Mouse (Mus musculus) MEL (cell line): ENCODE measurements around the gene Elmod1.

Experiments
- CHD1 ChIP-seq: IDR thresholded peaks from 2 replicates; pipeline ENCODE4 v1.6.1; 2012; ENCODE audit warnings: low read depth, mild to moderate bottlenecking, inconsistent platforms, low read length, improper control_type of control experiment
- CTCF ChIP-seq, 3 experiments: IDR thresholded peaks in 2 of 3; conservative IDR thresholded peaks in 1 of 3; 2 replicates each; pipeline ENCODE4 v1.5.1; 2011 to 2012; ENCODE audit warnings: low read length in 3 of 3, low read depth in 2 of 3, mild to moderate bottlenecking in 2 of 3, improper control_type of control experiment in 1 of 3, inconsistent platforms in 1 of 3, mixed read lengths in 1 of 3, moderate library complexity in 1 of 3; ENCODE audit not compliant: control insufficient read depth in 1 of 3, insufficient read depth in 1 of 3, poor library complexity in 1 of 3, severe bottlenecking in 1 of 3
- ELF1 ChIP-seq: IDR thresholded peaks from 2 replicates; pipeline ENCODE4 v1.6.1; 2014; ENCODE audit warnings: low read depth, mild to moderate bottlenecking, inconsistent platforms, low read length, improper control_type of control experiment, moderate library complexity
- GATA1 ChIP-seq: IDR thresholded peaks from 2 replicates; pipeline ENCODE4 v1.6.1; 2011; ENCODE audit warnings: low read depth, low read length, improper control_type of control experiment
- NRF1 ChIP-seq: IDR thresholded peaks from 2 replicates; pipeline ENCODE4 v1.6.1; 2014; ENCODE audit warnings: low read depth, mild to moderate bottlenecking, inconsistent platforms, low read length, improper control_type of control experiment, moderate library complexity; ENCODE audit not compliant: poor library complexity, insufficient read depth, severe bottlenecking
- POLR2AphosphoS2 ChIP-seq: IDR thresholded peaks from 2 replicates; pipeline ENCODE4 v1.6.1; 2011; ENCODE audit warnings: low read length, improper control_type of control experiment
- ZMIZ1 ChIP-seq: IDR thresholded peaks from 2 replicates; pipeline ENCODE4 v1.6.1; 2012; ENCODE audit warnings: low read depth, mild to moderate bottlenecking, inconsistent platforms, low read length, improper control_type of control experiment, moderate library complexity
- ZNF384 ChIP-seq: IDR thresholded peaks from 2 replicates; pipeline ENCODE4 v1.6.1; 2012; ENCODE audit warnings: low read depth, mild to moderate bottlenecking, inconsistent platforms, low read length, improper control_type of control experiment

DNA sequence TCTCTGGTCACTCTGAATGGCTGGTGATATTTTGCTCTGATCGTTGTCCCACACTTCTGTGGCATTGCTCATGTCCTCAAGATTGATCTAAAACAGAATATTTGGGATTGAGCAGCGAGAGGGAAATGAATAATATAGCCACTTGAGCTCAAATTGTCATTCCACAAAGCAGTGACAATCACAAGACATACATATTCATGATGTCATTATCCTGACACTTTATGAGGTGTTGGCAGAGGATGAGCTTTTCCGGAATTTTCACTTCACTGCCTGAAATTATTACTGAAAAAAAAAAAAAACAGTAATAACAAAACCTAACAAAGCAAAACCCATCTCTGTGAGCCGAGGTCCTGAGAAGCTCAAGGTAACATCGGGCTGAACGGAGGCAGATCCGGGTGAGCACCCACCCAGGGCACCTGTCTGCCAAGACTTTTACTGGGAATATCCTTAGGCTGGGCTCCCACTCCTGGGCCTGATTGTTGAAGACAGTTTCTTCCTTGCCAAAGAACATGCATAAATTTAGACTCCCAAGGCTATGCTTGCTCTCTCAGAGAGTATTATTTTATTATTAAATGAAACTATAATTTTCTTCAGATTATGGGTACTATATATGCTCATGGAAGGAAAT is 71.8 kb downstream of the Elmod1 start:
- TF ChIP-seq ZNF384 = no peak
- TF ChIP-seq GATA1 = no peak
- TF ChIP-seq ZMIZ1 = no peak
- TF ChIP-seq POLR2AphosphoS2 = no peak
- no peak for TF ChIP-seq CTCF (IDR thresholded peaks at IDR 0.05 in 2 of 3, conservative IDR thresholded peaks at IDR 0.05 in 1 of 3; ENCODE audit: control insufficient read depth in 1 of 3, insufficient read depth in 1 of 3, low read depth in 2 of 3, low read length in 3 of 3, poor library complexity in 1 of 3, severe bottlenecking in 1 of 3)
- no peak for TF ChIP-seq ELF1
- TF ChIP-seq NRF1 = no peak
- no peak for TF ChIP-seq CHD1
